Mouse (Mus musculus) liver, postnatal 0 days (tissue): ENCODE results near the gene Gsto1. TPM values are rescaled to one million over a fixed set of nuclear protein-coding genes. Genes with fewer than 3 reads are reported as not detected.

Source experiments
- ATAC-seq: fragments of 200-750 bp; cut with Nextera tagmentation; 2 replicates; pipeline ENCODE4 v1.8.0; 2017; ENCODE audit warnings: mild to moderate bottlenecking, moderate library complexity
- DNase-seq: peaks from one replicate; pipeline ENCODE4 v3.0.0-alpha.2; 2016
- H3K27ac ChIP-seq: fragments of 300-500 bp; sonication (generic); 2 replicates; pipeline ENCODE4 v1.5.1; 2014; ENCODE audit warnings: antibody characterized with exemption, moderate library complexity, mild to moderate bottlenecking, low read depth
- H3K27me3 ChIP-seq: fragments of 300-500 bp; sonication (generic); 2 replicates; pipeline ENCODE4 v1.6.1; 2014; ENCODE audit warnings: low read length, control low read depth, mixed read lengths; ENCODE audit not compliant: insufficient read depth
- H3K36me3 ChIP-seq: fragments of 300-500 bp; sonication (generic); replicated peaks from 2 replicates; pipeline ENCODE4 v1.6.1; 2014; ENCODE audit warnings: mild to moderate bottlenecking, control low read depth, low read length, moderate library complexity, mixed read lengths; ENCODE audit not compliant: insufficient read depth
- H3K4me1 ChIP-seq: fragments of 300-500 bp; sonication (generic); 2 replicates; pipeline ENCODE4 v1.6.1; 2014; ENCODE audit warnings: antibody characterized with exemption, mild to moderate bottlenecking, control low read depth; ENCODE audit not compliant: insufficient read depth
- H3K4me2 ChIP-seq: fragments of 300-500 bp; sonication (generic); 2 replicates; pipeline ENCODE4 v1.6.1; 2014; ENCODE audit warnings: low read depth, mild to moderate bottlenecking, low read length, moderate library complexity, mixed read lengths
- H3K4me3 ChIP-seq: fragments of 300-500 bp; sonication (generic); 2 replicates; pipeline ENCODE4 v1.5.1; 2014; ENCODE audit warnings: low read depth, low read length
- H3K9ac ChIP-seq: fragments of 300-500 bp; sonication (generic); replicated peaks from 2 replicates; pipeline ENCODE4 v1.6.1; 2014; ENCODE audit warnings: mild to moderate bottlenecking, moderate library complexity
- H3K9me3 ChIP-seq: fragments of 300-500 bp; sonication (generic); 2 replicates; pipeline ENCODE4 v1.6.1; 2016; ENCODE audit warnings: mild to moderate bottlenecking, control low read depth, low read length, mixed read lengths
- CTCF ChIP-seq: sonication (generic); IDR thresholded peaks from 2 replicates; pipeline ENCODE4 v1.5.1; 2016; ENCODE audit warnings: antibody characterized with exemption, low read depth
- EP300 ChIP-seq: IDR thresholded peaks from 2 replicates; pipeline ENCODE4 v1.6.1; 2016; ENCODE audit warnings: antibody characterized with exemption, low read depth, mild to moderate bottlenecking
- WGBS: fragments of 180-500 bp; shearing (Covaris S2); extraction: QIAGEN DNeasy Blood & Tissue Kit; methylation state at CpG from one replicate; pipeline ENCODE4 v1.1.7; 2014; ENCODE audit not compliant: insufficient replicate concordance; 5-methylcytosine and 5-hydroxymethylcytosine counted together
- polyA plus RNA-seq: library from polyadenylated mRNA; unstranded; fragments of >200 nt; fragmentation: Nextera tagmentation; extraction: Ambion mirVana; gene quantifications from 2 replicates; pipeline ENCODE4 v1.2.1, GENCODE M21; 2015

The Gsto1 gene
- polyA plus RNA-seq, 1 experiment from 2014 or later, result 151 TPM

- no peak for ATAC-seq
- Histone ChIP-seq H3K4me1 (0 out of 2 replicates have a peak, but pooled peaks cover 2% of the 10 kb centered on the region), H3K36me3 (no peaks in the 10 kb centered on the region), H3K27ac (peak overlapping the region; percentile 25; the same call in 1 of the 2 replicates), H3K9ac (no peak overlapping the region), H3K9me3 (no peaks in the 10 kb centered on the region), H3K27me3 (no peaks in the 10 kb centered on the region), H3K4me3 (no peak overlapping the region), H3K4me2 (no peak overlapping the region)
- 59% methylated on average over 7 of the region's 7 CpGs for WGBS
- TF ChIP-seq EP300, result no peak
- no peak for TF ChIP-seq CTCF
- no peak for DNase-seq
Measured at GRCm38 (mm10) chr19:47885191-47885743, 30.5 kb downstream of the Gsto1 start.

- ATAC-seq (no peak), DNase-seq (no peak)
- H3K9me3 ChIP-seq, result no peaks in the 10 kb centered on the region
- peak overlapping the region; percentile 58; the same call in 1 of the 2 replicates for H3K27ac ChIP-seq
- 0 out of 2 replicates have a peak, but pooled peaks cover 2% of the 10 kb centered on the region for H3K4me1 ChIP-seq
- no peak overlapping the region for H3K9ac ChIP-seq
- no peak overlapping the region for H3K4me2 ChIP-seq
- no peaks in the 10 kb centered on the region for H3K27me3 ChIP-seq
- TF ChIP-seq EP300 (no peak), CTCF (no peak)
- H3K36me3 ChIP-seq, result no peaks in the 10 kb centered on the region
- no peak overlapping the region for H3K4me3 ChIP-seq
- 54% methylated on average over 11 of the region's 11 CpGs for WGBS
Measured at GRCm38 (mm10) chr19:47885886-47886285, 31.1 kb downstream of the Gsto1 start.

- Histone ChIP-seq H3K9me3 (no peaks in the 10 kb centered on the region), H3K9ac (no peak overlapping the region), H3K4me3 (no peak overlapping the region), H3K36me3 (no peaks in the 10 kb centered on the region), H3K27me3 (no peaks in the 10 kb centered on the region), H3K4me1 (peaks cover 6% of the 10 kb centered on the region), H3K27ac (no peak overlapping the region), H3K4me2 (no peak overlapping the region)
- DNase-seq (no peak), ATAC-seq (peak; percentile 16; the same call in 1 of the 2 replicates)
- 62% methylated on average over 7 of the region's 7 CpGs for WGBS
- TF ChIP-seq EP300, result peak; percentile 70
- TF ChIP-seq CTCF, result no peak
Measured at GRCm38 (mm10) chr19:47886617-47887016, 31.8 kb downstream of the Gsto1 start.

GRCm38 (mm10) chr19:47887417-47887816 is 32.6 kb downstream of the Gsto1 start:
- H3K4me1 ChIP-seq, result peaks cover 6% of the 10 kb centered on the region
- H3K9ac ChIP-seq, result no peak overlapping the region
- no peak overlapping the region for H3K27ac ChIP-seq
- H3K36me3 ChIP-seq, result no peaks in the 10 kb centered on the region
- no peaks in the 10 kb centered on the region for H3K9me3 ChIP-seq
- ATAC-seq (no peak), DNase-seq (no peak)
- WGBS, result 76% methylated on average over 10 of the region's 10 CpGs
- no peak for TF ChIP-seq EP300
- TF ChIP-seq CTCF, result no peak
- no peaks in the 10 kb centered on the region for H3K27me3 ChIP-seq
- H3K4me3 ChIP-seq, result no peak overlapping the region
- H3K4me2 ChIP-seq, result no peak overlapping the region

GRCm38 (mm10) chr19:47888037-47888436 is 33.3 kb downstream of the Gsto1 start:
- peaks cover 6% of the 10 kb centered on the region for H3K4me1 ChIP-seq
- no peak overlapping the region for H3K27ac ChIP-seq
- H3K9me3 ChIP-seq, result no peaks in the 10 kb centered on the region
- ATAC-seq (no peak), DNase-seq (no peak)
- H3K4me2 ChIP-seq, result no peak overlapping the region
- H3K9ac ChIP-seq, result no peak overlapping the region
- H3K4me3 ChIP-seq, result no peak overlapping the region
- H3K36me3 ChIP-seq, result no peaks in the 10 kb centered on the region
- WGBS, result 80% methylated on average over 8 of the region's 8 CpGs
- H3K27me3 ChIP-seq, result no peaks in the 10 kb centered on the region
- TF ChIP-seq EP300 (no peak), CTCF (no peak)

GRCm38 (mm10) chr19:47890489-47891130 is 35.8 kb downstream of the Gsto1 start:
- TF ChIP-seq CTCF, result no peak
- TF ChIP-seq EP300, result peak; percentile 53
- WGBS, result 39% methylated on average over 10 of the region's 10 CpGs
- DNase-seq (no peak), ATAC-seq (peak; percentile 64)
- Histone ChIP-seq H3K9me3 (no peaks in the 10 kb centered on the region), H3K36me3 (peaks cover 12% of the 10 kb centered on the region; the same call in 1 of the 2 replicates), H3K9ac (no peak overlapping the region), H3K27ac (peak overlapping the region; percentile 70), H3K4me2 (peak overlapping the region; percentile 50), H3K27me3 (no peaks in the 10 kb centered on the region), H3K4me1 (peaks cover 6% of the 10 kb centered on the region), H3K4me3 (peak overlapping the region; percentile 1; the same call in 1 of the 2 replicates)
